Mouse (Mus musculus) right cerebral cortex, postnatal 14 days (tissue): ENCODE measurements at regions not wholly inside any gene's neighbourhood (a gene's known extent, or its start where the extent isn't known, plus 50 kb on each side); places are given as distances from the start of the nearest gene placed in this dataset.

Experiments used
- DNase-seq: peaks from one replicate; pipeline ENCODE4 v3.0.0; 2022

DNA sequence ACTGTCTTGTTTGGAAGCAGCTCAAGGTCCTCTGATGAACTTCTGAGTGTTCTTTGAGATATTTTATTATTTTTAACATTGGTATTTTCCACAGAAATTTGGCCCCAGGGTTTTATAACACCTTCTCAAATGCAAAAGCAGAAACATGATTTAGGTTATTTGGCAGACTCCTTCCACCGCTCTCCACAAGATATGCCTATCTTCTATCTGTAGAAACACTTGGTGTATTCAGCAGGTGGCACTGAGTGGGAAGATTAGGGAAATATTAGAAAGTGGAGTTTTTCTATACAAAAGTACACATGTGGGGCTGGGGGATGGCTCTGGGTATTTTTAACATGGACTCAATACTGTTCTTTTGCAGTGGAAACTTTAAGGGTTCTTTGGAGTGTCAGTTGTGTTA lies 475.3 kb downstream of the Dach1 start:
- DNase-seq: no peak

DNA sequence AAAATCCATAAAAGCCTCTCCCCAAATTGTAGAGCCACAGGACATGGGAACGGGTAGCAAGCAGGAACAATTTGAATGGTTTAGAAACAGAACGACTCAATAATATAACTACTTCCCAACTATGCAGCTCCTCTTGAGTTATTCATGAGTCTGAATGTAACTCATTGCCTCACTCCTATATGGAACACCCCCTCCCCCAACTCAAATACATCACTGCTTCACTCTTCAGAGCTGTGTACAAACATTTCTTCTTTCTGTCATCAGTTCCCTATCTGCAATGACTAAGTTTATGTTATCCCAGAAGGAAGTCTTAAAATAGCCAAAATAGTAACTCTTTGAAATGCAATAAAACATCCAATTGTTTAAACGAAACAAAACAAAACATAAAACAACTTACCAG lies 484.9 kb downstream of the Dach1 start:
- no peak for DNase-seq

DNA sequence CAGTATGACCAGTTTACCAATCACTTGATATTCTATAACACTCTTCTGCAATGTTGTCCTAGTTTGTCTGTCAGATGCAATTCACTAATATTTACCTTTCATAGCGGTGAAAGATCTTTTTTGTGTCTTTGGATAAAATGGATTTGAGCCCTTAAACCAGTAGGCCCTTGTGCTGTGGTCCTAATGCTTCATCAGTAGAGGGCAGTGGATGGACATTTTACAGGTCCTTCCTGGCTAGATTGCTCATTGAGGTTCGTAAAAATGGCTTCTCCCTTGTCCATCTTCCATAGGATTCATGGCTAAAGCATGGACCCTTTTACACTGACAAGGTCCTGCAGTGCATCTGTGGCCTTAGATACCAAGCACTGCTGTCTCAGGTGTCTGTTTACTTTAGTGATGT lies 501.8 kb downstream of the Dach1 start:
- DNase-seq: no peak

DNA sequence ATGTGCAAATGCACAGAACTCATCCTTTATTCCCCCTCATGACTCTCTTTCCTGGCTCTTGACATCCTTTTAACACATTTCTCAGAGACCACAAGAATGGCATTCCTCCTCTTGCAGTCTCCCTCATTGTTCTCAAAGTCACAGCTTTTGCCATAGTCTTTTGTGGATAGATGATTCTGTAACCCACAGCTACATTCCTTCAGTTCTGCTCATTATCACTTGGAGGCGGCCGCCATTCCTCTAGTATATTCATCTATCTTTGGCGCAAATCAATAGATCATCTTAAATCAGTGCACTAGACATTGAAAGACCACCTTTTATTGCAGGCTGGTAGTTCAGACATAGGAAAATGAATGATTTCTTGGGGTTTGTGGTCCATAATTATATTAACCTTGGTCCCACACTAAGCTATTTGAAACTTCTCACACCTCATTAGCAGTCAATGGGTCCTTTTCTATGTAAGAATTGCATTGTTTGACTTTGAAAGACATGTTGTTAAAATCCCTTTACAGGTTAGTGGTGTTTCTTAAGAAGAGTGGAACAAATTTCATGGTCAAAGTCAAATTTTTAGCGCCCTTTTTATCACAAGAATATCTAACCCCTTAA lies 531.3 kb downstream of the Dach1 start:
- DNase-seq: no peak

DNA sequence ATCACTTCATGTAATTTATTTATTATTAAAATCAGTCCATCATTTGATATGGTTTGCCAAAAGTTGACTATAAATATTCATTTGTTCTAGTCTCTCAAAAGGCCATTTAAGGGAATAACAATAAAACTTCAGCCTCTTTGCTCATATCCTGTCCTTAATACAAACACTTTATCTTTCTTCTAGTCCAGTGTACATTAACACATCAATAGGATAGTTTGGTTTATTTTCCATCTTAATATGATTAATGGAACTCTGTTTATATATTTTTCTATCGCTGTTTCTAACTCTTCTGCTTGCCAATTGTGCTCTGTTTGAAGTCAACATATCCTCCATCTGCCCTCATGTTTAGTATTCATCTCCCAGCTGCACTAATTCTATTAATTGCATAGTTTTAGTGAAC lies 558.1 kb downstream of the Dach1 start:
- no peak for DNase-seq

DNA sequence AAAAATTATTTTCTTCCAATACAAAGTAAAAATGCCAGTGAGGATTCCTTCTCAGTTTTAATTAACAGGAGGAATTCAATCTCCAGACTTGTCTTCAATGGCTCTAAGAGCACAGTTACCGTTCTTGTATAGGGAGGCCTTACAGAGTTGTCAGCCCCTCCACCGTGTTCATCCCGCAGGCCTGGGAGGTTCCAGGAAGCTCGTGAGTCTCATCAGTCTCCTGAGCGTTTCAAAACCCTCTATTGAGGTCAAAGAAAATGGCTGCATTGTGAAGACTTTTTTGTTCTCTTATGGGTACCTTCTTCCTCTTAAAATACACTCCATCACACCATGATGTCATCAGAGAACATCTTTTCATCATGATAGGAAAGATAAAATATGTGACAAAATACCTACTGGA lies 572.9 kb downstream of the Dach1 start:
- no peak for DNase-seq

DNA sequence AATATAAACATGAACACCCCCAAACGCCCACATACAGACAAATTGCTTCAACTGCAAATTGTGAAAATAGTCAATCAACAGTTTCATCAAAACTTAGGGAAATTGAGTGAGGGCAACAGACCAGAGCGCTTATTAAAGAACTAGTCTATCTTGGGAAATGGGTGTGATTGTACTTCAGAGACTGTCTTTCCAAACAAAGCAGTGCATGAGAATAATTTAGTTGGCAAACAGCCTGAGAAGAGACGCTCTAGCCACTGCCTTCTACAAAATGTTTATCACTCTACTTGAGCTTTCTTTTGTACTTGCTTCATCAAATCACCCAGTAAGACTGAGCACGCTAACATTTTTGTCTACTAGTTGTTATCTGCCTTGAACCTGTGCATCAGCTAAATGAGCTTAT lies 581.0 kb downstream of the Dach1 start:
- DNase-seq: no peak

DNA sequence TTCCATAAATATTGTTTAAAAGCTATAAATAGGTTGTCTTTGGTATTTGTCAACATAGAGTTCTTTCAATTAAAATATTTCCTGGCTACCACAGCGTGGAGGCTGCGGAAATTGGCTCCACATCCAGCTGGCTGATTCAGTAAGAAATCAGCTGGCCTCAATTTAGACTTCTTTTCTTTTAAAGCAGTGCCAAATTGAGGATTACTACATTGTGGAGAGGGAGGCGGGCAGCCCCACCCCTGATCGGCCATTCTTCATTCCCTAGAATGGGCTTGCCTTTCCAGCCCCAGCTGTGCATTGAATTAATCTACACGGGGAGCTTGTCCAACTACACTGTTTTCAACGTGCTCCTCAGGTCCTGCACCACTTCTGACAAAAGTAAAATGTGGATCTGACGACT lies 581.4 kb downstream of the Dach1 start:
- DNase-seq: peak; percentile 16

DNA sequence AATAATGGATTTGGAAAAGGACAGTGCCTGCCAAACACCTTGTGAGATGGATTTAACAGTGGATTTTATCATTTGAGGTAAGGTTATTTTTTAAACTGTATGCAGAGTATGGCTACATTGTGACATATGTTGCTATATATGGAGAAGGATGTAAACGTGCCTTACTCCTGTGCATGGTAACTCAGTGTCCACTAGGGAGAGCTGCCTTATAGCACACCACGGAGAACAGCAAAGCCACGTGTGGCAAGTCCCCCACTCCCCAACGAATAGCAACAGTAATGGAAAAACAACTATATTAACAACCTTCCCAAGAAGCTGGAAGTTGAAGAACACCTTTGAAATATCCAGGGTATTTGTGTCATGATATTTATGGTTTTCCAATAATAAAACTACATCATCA lies 582.6 kb downstream of the Dach1 start:
- DNase-seq: no peak

DNA sequence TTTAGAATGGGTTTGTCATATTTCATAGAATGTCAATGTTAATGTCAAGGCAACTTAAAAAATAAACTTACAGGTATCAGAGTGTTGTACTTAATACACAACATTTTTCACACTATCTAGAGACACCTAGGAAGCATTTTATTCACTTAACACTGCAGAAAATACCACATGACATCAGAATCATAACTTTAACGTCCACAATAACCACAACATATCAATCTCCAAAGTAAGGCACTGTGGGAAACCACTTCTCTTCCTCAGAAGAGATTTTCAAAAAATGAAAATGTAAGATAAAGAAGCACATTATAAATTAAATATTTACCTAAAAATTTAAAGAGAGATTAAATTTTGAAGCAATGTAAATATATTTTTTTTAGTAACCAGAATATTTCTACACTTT lies 599.3 kb downstream of the Dach1 start:
- DNase-seq: no peak

DNA sequence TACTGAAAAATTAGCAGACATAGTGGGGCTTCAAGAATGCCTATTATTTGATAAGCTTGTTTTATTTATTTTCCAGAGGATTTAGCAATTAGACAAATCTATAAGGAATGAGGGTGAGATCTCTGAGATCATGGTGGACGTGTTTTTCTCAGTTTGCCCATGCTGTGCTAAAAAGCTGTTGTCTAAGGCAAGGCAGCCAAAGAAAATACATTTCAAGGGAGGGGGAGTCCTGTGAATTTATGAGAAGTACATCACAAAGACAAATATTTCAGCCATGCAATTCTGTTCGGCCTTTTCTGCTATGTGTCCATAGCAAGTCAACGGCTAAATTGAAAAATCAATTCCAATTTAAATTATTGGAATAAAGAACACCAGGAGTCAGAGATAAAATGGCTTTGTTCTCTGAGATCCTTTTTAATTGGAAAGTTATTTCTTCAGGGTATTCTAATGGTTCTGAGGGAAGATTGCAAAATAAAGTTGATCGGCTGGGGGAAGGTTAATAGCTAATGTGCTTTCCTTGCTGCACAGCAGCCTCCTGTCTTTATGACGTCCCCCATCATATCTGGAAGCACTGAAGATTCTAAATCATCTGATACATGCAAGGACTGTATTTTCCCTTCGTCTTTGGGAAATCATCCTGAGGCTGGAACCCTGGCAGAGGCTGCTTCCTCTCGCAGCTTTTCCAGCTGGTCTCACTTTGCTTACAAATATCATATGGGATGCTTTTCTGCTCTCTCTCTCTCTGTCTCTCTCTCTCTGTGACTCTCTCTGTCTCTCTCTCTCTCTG lies 609.3 kb downstream of the Dach1 start:
- no peak for DNase-seq

DNA sequence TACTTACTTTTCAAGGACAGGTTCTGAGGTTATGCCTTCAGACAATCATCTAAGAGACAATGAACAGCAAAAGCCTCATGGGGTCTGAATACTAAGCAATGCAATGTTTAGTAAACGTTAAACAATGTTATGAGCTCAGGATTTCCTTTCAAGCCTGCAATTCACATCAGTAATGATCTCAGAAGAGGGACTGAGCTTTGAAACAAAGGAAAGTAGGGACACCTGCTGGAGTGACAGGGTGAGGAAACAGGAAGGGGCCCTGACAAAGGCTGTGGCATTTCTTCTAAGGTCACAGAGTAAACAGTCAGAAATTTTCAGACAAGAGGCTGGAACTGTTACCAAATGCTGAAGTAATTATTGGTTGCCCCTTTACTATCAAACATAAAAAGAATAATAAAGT lies 610.0 kb downstream of the Dach1 start:
- DNase-seq: no peak

DNA sequence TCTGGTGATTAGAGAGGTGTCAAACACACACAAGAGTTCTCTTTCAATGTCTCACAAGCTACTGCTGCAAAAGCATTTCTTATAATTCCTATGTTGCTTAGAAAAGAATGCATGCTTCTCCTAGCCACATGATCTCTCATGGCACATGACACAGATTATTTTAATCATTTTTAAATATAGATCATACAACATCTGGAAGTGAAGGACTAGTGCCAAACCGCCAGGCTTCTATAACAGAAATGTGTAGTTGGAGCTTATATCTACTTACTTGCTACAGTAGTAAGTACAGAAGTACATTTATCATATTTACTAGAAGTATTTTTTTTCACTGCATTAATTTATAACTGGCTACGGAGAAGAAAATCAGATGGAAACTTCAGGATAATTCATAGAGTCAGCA lies 611.3 kb downstream of the Dach1 start:
- DNase-seq: no peak

DNA sequence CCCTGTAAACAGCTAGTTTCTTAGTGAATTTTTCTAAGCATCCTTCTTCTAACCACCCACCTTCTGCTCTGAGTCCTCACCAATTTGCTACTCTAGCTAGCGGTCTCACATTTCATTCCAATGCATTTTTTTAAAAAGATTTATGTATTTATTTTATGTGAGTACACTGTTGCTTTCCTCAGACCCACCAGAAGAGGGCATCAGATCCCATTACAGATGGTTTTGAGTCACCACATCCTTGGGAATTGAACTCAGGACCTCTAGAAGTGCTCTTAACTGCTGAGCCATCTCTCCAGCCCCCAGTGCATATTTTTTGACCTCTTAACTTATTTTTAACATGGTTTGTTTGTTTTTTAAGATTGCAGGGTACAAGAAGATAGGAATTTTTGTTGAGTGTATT lies 611.7 kb downstream of the Dach1 start:
- DNase-seq: no peak

DNA sequence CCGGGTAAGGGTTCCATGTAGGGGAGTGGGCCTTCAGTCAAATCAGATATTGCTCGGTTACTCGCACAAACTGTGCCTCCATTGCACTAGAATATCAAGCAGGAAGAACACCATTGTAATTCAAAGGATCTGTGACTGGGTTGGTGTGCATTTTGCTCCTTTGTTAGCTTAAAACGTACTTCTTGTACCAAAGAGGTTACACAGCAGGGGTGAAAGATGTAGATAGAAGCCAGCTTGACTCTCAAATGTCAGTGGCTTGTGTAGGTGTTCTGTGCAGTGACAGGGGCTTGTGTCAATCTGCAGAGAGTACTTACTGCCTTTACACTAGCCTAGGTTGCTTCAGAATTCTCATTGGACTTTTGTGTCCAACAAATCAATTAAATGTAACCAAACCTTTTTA lies 623.3 kb downstream of the Dach1 start:
- DNase-seq: no peak

DNA sequence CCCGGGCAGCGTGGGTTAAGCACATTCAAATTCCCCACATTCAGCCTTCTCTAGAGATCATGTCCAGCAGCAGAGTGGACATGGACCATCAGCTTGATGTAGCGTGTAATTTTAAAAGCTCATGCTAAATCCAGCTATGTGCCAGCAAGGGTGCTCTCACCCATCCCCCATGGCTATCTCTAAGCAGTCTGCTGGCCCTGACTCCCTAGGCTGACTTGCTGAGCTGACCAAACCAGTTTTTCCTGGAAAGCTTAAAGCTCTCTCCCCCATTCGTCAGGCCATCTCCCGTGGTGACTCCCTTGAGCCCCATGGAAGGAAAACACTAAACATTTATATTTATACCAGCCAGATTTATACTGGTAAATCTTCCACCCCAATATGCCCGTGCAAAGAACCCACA lies 625.3 kb downstream of the Dach1 start:
- no peak for DNase-seq

DNA sequence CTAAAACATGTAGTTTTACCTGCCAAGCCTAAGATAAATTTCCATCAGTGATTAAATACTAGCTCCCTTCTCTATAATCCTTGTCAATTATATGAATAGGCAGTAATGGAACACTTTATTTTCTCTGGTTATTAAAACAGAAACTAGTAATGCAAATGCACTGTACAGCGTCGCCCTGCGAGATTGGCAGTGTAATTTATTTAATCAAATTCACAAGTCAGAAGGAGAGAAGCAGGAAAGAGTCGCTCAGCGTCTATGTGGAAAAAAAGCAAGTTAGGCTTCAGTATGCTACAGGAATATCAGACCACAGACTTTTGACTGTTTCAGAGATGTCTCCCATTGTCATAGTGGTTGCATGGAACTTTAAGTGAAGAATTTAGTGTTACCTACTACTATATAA lies 632.6 kb downstream of the Dach1 start:
- no peak for DNase-seq

DNA sequence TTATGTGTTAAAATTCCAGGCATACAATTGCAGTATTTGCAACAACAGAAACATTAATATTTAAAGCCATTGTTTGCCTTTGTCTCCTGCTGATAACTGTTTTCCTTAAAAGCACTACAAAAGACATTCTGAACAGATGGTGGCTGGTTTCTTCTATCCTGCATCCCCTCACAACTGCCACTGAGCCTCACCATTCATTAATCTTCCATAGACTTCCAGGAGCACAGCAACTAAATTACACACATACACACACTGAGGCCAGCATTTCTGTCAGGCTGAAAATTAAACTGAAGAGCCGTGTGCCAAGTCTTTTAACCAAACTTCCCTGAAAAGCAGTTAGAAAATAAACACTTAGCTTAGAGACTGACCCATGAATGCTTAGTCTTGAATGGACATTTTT lies 658.2 kb downstream of the Dach1 start:
- no peak for DNase-seq

DNA sequence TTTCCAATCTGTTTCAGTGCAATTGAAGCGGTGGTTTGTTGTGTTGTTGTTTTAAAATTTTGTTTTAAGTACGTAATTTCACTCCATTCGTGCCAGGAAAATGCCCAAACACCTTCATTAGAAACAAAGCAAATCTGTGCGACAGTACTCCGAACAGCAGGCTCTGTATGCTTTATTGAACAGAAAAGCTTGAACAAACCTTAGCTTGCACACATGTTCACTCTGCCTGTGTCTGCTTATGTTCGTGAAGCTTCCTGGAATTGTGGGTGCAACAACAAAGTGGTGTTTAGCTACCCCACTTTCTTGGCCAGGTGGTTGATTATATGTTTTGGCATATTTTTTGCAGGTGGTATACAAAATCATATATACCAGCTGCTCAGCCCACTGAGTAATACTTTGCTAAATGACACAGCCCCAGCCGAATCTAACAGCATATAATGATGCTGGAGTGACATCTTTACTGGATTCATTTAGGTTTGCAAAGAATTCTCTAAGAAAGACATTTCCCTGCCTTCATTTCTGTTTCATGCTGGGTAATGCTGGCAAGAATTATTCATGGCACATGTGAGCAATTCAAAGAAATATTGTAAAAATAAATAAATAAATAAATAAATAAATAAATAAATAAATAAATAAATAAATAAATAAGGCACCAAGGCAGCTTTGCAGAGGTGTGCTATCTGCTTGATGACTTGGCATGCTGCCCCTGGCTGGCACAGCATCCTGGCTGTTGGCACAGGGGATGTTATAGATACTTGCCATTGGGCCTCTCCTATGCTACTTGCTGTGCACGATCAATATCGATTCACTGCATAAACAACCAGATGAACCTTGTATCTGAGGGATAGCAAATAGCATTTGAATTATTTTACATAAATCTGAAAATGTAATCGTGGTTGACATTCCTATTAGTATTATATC lies 679.9 kb downstream of the Dach1 start:
- no peak for DNase-seq

DNA sequence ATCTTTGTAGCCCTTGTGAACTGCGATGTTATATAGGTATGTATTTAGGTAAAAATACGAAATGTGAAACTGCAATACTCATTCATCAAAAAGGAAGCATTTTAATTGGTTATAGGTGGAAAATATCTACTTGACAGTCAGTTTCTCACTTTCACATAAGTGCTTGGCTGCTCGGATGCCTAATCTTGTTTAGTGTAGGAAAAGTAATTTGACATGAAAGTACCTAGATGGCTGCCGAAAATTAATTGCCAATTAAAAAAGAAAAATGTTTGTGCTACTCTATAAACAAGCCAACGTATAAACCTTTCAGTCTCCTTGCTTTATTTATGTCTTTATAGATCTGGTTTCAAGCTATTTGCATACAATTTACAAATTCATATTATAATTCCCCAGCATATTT lies 691.3 kb downstream of the Dach1 start:
- DNase-seq: no peak

DNA sequence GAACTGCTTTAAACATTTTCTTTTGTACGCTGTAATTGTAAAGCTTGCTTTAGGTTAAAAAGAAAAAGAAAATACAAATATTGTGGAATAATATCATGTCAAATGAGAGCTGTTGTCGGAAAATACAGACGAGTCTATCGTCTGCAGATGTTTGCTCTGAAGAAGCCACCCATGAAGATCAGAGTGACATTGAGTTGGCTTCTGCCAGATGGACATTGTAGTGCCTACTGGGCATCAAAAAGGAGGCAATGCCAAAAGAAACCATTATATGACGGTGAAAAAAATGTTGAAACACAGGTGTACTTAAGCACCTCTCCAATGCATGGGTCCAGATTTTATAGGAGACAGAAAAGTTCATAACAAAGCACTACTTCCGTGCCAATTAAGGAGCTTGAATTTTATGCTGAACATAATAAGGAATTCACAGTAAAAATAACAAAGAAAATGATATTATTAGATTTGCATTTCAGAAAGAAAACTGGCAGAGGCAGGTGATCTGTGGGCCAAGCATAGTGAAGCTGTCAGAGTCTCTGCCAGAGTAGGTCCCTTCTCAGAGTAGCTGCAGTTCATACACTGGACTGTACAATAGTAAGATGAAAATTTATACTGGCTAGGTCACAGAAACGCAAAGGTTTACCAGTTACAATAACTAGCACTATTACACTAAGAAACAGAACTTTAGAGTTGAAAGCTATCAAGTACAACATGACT lies 718.9 kb downstream of the Dach1 start:
- no peak for DNase-seq

DNA sequence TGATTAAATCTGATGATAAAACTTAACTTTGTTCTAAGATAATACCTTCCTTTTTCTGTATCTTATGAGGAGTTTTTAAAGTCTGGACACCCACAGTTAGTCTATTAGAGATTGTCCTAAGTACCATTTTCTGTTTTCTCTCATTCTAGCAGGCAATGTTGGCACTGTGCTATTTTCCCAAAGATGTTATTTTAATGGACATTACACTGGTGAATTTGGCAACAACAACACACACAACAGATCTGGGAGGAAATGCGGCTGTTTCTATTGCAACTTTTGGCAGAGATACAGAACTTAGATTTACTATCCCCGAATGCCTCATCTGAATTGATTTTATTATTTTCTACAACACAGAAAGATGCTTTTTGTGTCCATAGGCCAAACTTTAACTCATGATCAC lies 720.9 kb downstream of the Dach1 start:
- no peak for DNase-seq

DNA sequence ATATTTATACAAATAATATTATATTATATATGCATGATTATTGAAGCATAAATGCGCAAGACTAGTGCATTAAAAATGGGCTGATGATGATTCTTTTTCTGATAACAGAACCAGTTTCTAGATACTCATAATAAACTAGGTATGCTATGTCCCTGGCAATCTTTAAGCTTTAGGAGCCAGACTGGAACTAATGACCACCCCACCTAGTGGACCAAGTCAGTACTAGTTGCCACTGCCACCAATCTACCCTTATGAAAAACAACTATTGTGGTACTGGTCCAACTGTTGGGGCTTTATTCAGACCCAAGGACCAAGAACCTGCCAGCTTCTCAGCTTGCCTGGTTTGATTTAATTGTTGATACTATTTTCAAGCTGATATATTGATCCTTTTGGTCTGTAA lies 722.8 kb downstream of the Dach1 start:
- DNase-seq: no peak
